Mouse (Mus musculus) CH12.LX (cell line): ENCODE results near the gene Nmd3. TPM values are rescaled to one million over a fixed set of nuclear protein-coding genes. Genes with fewer than 3 reads are reported as not detected.

Experiments
- DNase-seq: peaks from one replicate; pipeline ENCODE4 v3.0.0-alpha.2; 2013; ENCODE audit errors: extremely low read depth
- H3K27ac ChIP-seq: 2 replicates; pipeline ENCODE4 v1.5.1; 2012; ENCODE audit warnings: low read depth, mild to moderate bottlenecking, control low read depth, moderate library complexity; ENCODE audit not compliant: insufficient read depth
- H3K27me3 ChIP-seq: replicated peaks from 2 replicates; pipeline ENCODE3; 2012; ENCODE audit warnings: inconsistent platforms
- H3K36me3 ChIP-seq, 2 experiments: replicated peaks in 1 of 2; 2 replicates each; pipeline versions ENCODE3 to v1.6.1; 2012; ENCODE audit warnings: inconsistent platforms in 1 of 2, low read length in 1 of 2, mild to moderate bottlenecking in 1 of 2, mixed read lengths in 1 of 2, moderate library complexity in 1 of 2; ENCODE audit not compliant: control insufficient read depth in 1 of 2, insufficient read depth in 1 of 2
- H3K4me1 ChIP-seq, 2 experiments: 2 replicates each; pipeline ENCODE4 v1.6.1; 2012; ENCODE audit warnings: inconsistent platforms in 1 of 2, moderate library complexity in 1 of 2; ENCODE audit not compliant: insufficient read depth in 2 of 2, control insufficient read depth in 1 of 2
- H3K4me2 ChIP-seq: 2 replicates; pipeline ENCODE4 v1.6.1; 2012; ENCODE audit warnings: low read depth, mild to moderate bottlenecking, control low read depth; ENCODE audit not compliant: poor library complexity, insufficient read depth, severe bottlenecking
- H3K4me3 ChIP-seq, 3 experiments: fragments of 150-350 bp in 1 of 3; sonication (generic) in 1 of 3; replicated peaks in 1 of 3; 2 replicates each; pipeline versions ENCODE3 to v1.5.1; 2011 to 2012; ENCODE audit warnings: low read depth in 2 of 3, low read length in 2 of 3, mild to moderate bottlenecking in 2 of 3, moderate library complexity in 2 of 3, control low read depth in 1 of 3, improper control_type of control experiment in 1 of 3, inconsistent platforms in 1 of 3, mixed read lengths in 1 of 3; ENCODE audit not compliant: poor library complexity in 1 of 3
- H3K79me2 ChIP-seq: replicated peaks from 2 replicates; pipeline ENCODE4 v1.6.1; 2012; ENCODE audit warnings: mild to moderate bottlenecking, moderate library complexity; ENCODE audit not compliant: control insufficient read depth, poor library complexity, insufficient read depth, severe bottlenecking; ENCODE audit errors: extremely low read depth
- H3K9ac ChIP-seq: 2 replicates; pipeline ENCODE4 v1.6.1; 2012; ENCODE audit warnings: low read depth, mild to moderate bottlenecking, control low read depth, moderate library complexity; ENCODE audit not compliant: insufficient read depth
- H3K9me3 ChIP-seq: replicated peaks from 2 replicates; pipeline ENCODE3; 2012; ENCODE audit warnings: low read length, inconsistent platforms, mixed read lengths
- BHLHE40 ChIP-seq: IDR thresholded peaks from 2 replicates; pipeline ENCODE4 v1.6.1; 2011; ENCODE audit warnings: mild to moderate bottlenecking, low read depth, low read length, improper control_type of control experiment
- CHD1 ChIP-seq: IDR thresholded peaks from 2 replicates; pipeline ENCODE4 v1.6.1; 2012; ENCODE audit warnings: low read depth, low read length, improper control_type of control experiment, inconsistent platforms
- ELF1 ChIP-seq: IDR thresholded peaks from 2 replicates; pipeline ENCODE4 v1.6.1; 2014; ENCODE audit warnings: low read depth, mild to moderate bottlenecking, inconsistent platforms, low read length, improper control_type of control experiment
- HCFC1 ChIP-seq: IDR thresholded peaks from 2 replicates; pipeline ENCODE4 v1.6.1; 2012; ENCODE audit warnings: low read depth, mild to moderate bottlenecking, inconsistent platforms, low read length, improper control_type of control experiment
- JUN ChIP-seq: IDR thresholded peaks from 2 replicates; pipeline ENCODE4 v1.6.1; 2011; ENCODE audit warnings: low read depth, mild to moderate bottlenecking, low read length, improper control_type of control experiment, moderate library complexity; ENCODE audit not compliant: insufficient read depth
- KAT2A ChIP-seq: IDR thresholded peaks from 2 replicates; pipeline ENCODE4 v1.6.1; 2012; ENCODE audit warnings: low read length, improper control_type of control experiment, inconsistent platforms; ENCODE audit not compliant: insufficient replicate concordance
- MAFK ChIP-seq: IDR thresholded peaks from 2 replicates; pipeline ENCODE4 v1.6.1; 2011; ENCODE audit warnings: low read length, improper control_type of control experiment; ENCODE audit not compliant: insufficient replicate concordance
- MAZ ChIP-seq: IDR thresholded peaks from 2 replicates; pipeline ENCODE4 v1.6.1; 2012; ENCODE audit warnings: low read depth, mild to moderate bottlenecking, inconsistent platforms, low read length, improper control_type of control experiment, moderate library complexity
- POLR2A ChIP-seq: IDR thresholded peaks from 2 replicates; pipeline ENCODE4 v1.6.1; 2011; ENCODE audit warnings: low read depth, mild to moderate bottlenecking, improper control_type of control experiment, low read length
- SIN3A ChIP-seq: IDR thresholded peaks from 2 replicates; pipeline ENCODE4 v1.6.1; 2012; ENCODE audit warnings: low read length, improper control_type of control experiment, inconsistent platforms
- SMC3 ChIP-seq: IDR thresholded peaks from 2 replicates; pipeline ENCODE4 v1.6.1; 2011; ENCODE audit warnings: low read depth, low read length, improper control_type of control experiment
- TBP ChIP-seq: conservative IDR thresholded peaks from 2 replicates; pipeline ENCODE4 v1.6.1; 2011; ENCODE audit warnings: low read depth, low read length, improper control_type of control experiment
- ZKSCAN1 ChIP-seq: IDR thresholded peaks from 2 replicates; pipeline ENCODE4 v1.6.1; 2012; ENCODE audit warnings: low read depth, inconsistent platforms, low read length, improper control_type of control experiment, borderline replicate concordance
- ZMIZ1 ChIP-seq: IDR thresholded peaks from 2 replicates; pipeline ENCODE4 v1.6.1; 2012; ENCODE audit warnings: low read depth, mild to moderate bottlenecking, inconsistent platforms, low read length, improper control_type of control experiment
- ZNF384 ChIP-seq: IDR thresholded peaks from 2 replicates; pipeline ENCODE4 v1.6.1; 2012; ENCODE audit warnings: low read depth, low read length, improper control_type of control experiment, inconsistent platforms
- dilution Hi-C: fragments of 300-500 bp; cut with MboI; formaldehyde crosslinking; loops from 2 replicates; pipeline ENCODE4 v1.14.3; 2020; ENCODE audit warnings: low sequenced_read_pairs; ENCODE audit not compliant: extremely low pct_unique_long_range_greater_than_20kb, extremely low pct_ligation_motif_present
- in situ Hi-C: fragments of 300-500 bp; cut with MboI; formaldehyde crosslinking; loops from 3 replicates; pipeline ENCODE4 v1.14.3; 2019; ENCODE audit warnings: low sequenced_read_pairs, low pct_ligation_motif_present, low pct_unique_long_range_greater_than_20kb, mixed read lengths
- polyA plus RNA-seq: library from polyadenylated mRNA; unstranded; fragments of >175 nt; gene quantifications from 2 replicates; pipeline ENCODE4 v1.2.1, GENCODE M21; 2012; ENCODE audit warnings: low read depth; ENCODE audit not compliant: insufficient read length
- total RNA-seq, 2 experiments: library from RNA; depleted of rRNA; stranded (reverse); fragments of 300-350 nt in 1 of 2; fragments of >200 nt in 1 of 2; gene quantifications; 2 replicates each; pipeline ENCODE4 v1.2.3; 2012 to 2014

Gene Nmd3
- total and polyA plus RNA-seq, 3 experiments: 128 to 291 (median 154) TPM

GRCm38 (mm10) chr3:69723161-69723560, 1.4 kb downstream of the Nmd3 start:
- Histone ChIP-seq H3K36me3 (peaks cover 6 to 28% of the 10 kb centered on the region in 2 experiments), H3K27me3 (no peaks in the 10 kb centered on the region), H3K4me2 (peak overlapping the region; percentile 94), H3K4me3 (peak overlapping the region; percentile 83 to 99 (median 96)), H3K9ac (peak overlapping the region; percentile 65)
- no peak for TF ChIP-seq TBP
- no peak for TF ChIP-seq ZKSCAN1
- TF ChIP-seq BHLHE40: no peak
- TF ChIP-seq SIN3A: no peak
- no peak for TF ChIP-seq ZMIZ1
- no peak for TF ChIP-seq ELF1
- TF ChIP-seq MAZ: no peak
- no peak for TF ChIP-seq JUN
- TF ChIP-seq HCFC1: no peak
- TF ChIP-seq ZNF384: no peak
- TF ChIP-seq POLR2A: no peak
- TF ChIP-seq SMC3: no peak
- no peak for TF ChIP-seq CHD1
- TF ChIP-seq, all 38 proteins: peak for 0
- H3K4me1 ChIP-seq: peaks cover 0 to 29% of the 10 kb centered on the region in 2 experiments; a peak in 2 of 4 replicates
- H3K27ac ChIP-seq: no peak overlapping the region
- in situ Hi-C loops: loop anchor here (25.0 kb wide), 1 partner anchor 461 kb away; no protein-coding TSS in a partner anchor
- dilution Hi-C loops: no loop called here
- DNase-seq: no peak
- H3K9me3 ChIP-seq: no peaks in the 10 kb centered on the region
- peaks cover 47% of the 10 kb centered on the region for H3K79me2 ChIP-seq

GRCm38 (mm10) chr3:69730930-69731329, 9.1 kb downstream of the Nmd3 start:
- H3K27ac ChIP-seq: no peak overlapping the region
- H3K27me3 ChIP-seq: no peaks in the 10 kb centered on the region
- in situ Hi-C loops (no loop called here), dilution Hi-C loops (no loop called here)
- no peak for DNase-seq
- TF ChIP-seq MAZ (no peak), KAT2A (no peak), HCFC1 (no peak), ZNF384 (no peak), MAFK (no peak)
- TF ChIP-seq, all 38 proteins: peak for 0
- Histone ChIP-seq H3K36me3 (peaks cover 36 to 79% of the 10 kb centered on the region in 2 experiments), H3K9me3 (no peaks in the 10 kb centered on the region), H3K4me2 (no peak overlapping the region), H3K9ac (no peak overlapping the region), H3K4me3 (no peak overlapping the region), H3K4me1 (peaks cover 0 to 15% of the 10 kb centered on the region in 2 experiments; a peak in 1 of 4 replicates), H3K79me2 (peaks cover 32% of the 10 kb centered on the region)
